Mouse (Mus musculus) left cerebral cortex, adult 8-10 months (tissue): ENCODE measurements around the gene Krt78. TPM values are rescaled to one million over a fixed set of nuclear protein-coding genes. Genes with fewer than 3 reads are reported as not detected.

Experiments
- total RNA-seq, 4 experiments: library from RNA; stranded (reverse); gene quantifications; 2 replicates each; pipeline ENCODE4 v1.2.4; 2022

Gene Krt78
- total RNA-seq, 4 experiments from 2014 or later = not detected

Other genes starting within 250 kb of the Krt78 start
- not detected for gene Krt5, start 241.4 kb downstream of the Krt78 start, total RNA-seq
- not detected for gene Krt71, start 211.2 kb downstream of the Krt78 start, total RNA-seq
- gene Krt72, start 167.8 kb downstream of the Krt78 start, total RNA-seq = not detected
- 1 to 10 TPM in 3 of 4 experiments, under 1 TPM in 1; 0.76 to 1.4 (median 1.1) TPM for gene Krt73, start 151.9 kb downstream of the Krt78 start, total RNA-seq
- under 1 TPM; 0.17 to 0.82 (median 0.39) TPM for gene Krt2, start 136.1 kb downstream of the Krt78 start, total RNA-seq
- 1 to 10 TPM; 1.7 to 3.3 (median 2.6) TPM for gene Krt1, start 103.5 kb downstream of the Krt78 start, total RNA-seq
- gene Krt77, start 84.6 kb downstream of the Krt78 start, total RNA-seq = 10 to 100 TPM in 2 of 4 experiments, 1 to 10 TPM in 2; 7.2 to 11.8 (median 10.0) TPM
- not detected for gene Krt76, start 61.4 kb downstream of the Krt78 start, total RNA-seq
- gene Krt4, start 29.6 kb downstream of the Krt78 start, total RNA-seq = not detected
- gene Krt79, start 14.0 kb downstream of the Krt78 start, total RNA-seq = not detected
- under 1 TPM; 0.17 to 0.95 (median 0.23) TPM for gene Krt8, start 50.2 kb upstream of the Krt78 start, total RNA-seq
- gene Krt18, start 73.9 kb upstream of the Krt78 start, total RNA-seq = 1 to 10 TPM in 2 of 4 experiments, under 1 TPM in 2; 0.26 to 2.5 (median 1.3) TPM
- gene Eif4b, start 119.5 kb upstream of the Krt78 start, total RNA-seq = 100 to 1,000 TPM; 191 to 203 (median 200) TPM
- 10 to 100 TPM; 23.3 to 29.5 (median 24.3) TPM for gene Tns2, start 146.1 kb upstream of the Krt78 start, total RNA-seq
- 100 to 1,000 TPM; 147 to 167 (median 161) TPM for gene Spryd3, start 181.9 kb upstream of the Krt78 start, total RNA-seq
- gene Igfbp6, start 190.1 kb upstream of the Krt78 start, total RNA-seq = 10 to 100 TPM; 42.4 to 49.5 (median 45.5) TPM
- gene Soat2, start 196.2 kb upstream of the Krt78 start, total RNA-seq = under 1 TPM in 2 of 4 experiments, not detected in 2; 0.26 to 0.27 TPM
- 10 to 100 TPM; 72.4 to 79.4 (median 73.1) TPM for gene Zfp740, start 249.0 kb upstream of the Krt78 start, total RNA-seq